Mouse (Mus musculus): ENCODE data around the gene Enox1. TPM values are rescaled to one million over a fixed set of nuclear protein-coding genes. Genes with fewer than 3 reads are reported as not detected.

Enox1 gene
- polyA plus RNA-seq, 1 experiment from 2014 or later, result 0.13 TPM

- Histone ChIP-seq H3K36me3 (ENCODE audit: control insufficient read depth, insufficient read depth) (no peaks in the 10 kb centered on the region), H3K9me3 (replicated peaks; ENCODE audit: control insufficient read depth, low read length) (no peaks in the 10 kb centered on the region), H3K9ac (ENCODE audit: low read depth, low read length) (no peak overlapping the region), H3K27ac (ENCODE audit: low read length) (no peak overlapping the region), H3K4me3 (ENCODE audit: low read depth, low read length) (no peak overlapping the region), H3K4me1 (ENCODE audit: control insufficient read depth, low read depth, low read length) (no peaks in the 10 kb centered on the region), H3K4me2 (ENCODE audit: low read depth, low read length) (no peak overlapping the region), H3K27me3 (ENCODE audit: control insufficient read depth, insufficient read depth, low read depth, low read length) (no peaks in the 10 kb centered on the region)
- ATAC-seq (ENCODE audit: low read depth), result no peak
- WGBS (ENCODE audit: insufficient replicate concordance), result 62% methylated on average over 7 of the region's 7 CpGs
Measured at GRCm38 (mm10) chr14:77456876-77457275, 300.3 kb downstream of the Enox1 start.

- Histone ChIP-seq H3K4me3 (ENCODE audit: low read depth, low read length) (no peak overlapping the region), H3K4me2 (ENCODE audit: low read depth, low read length) (no peak overlapping the region), H3K4me1 (ENCODE audit: control insufficient read depth, low read depth, low read length) (no peaks in the 10 kb centered on the region), H3K9ac (ENCODE audit: low read depth, low read length) (no peak overlapping the region), H3K27ac (ENCODE audit: low read length) (no peak overlapping the region), H3K9me3 (replicated peaks; ENCODE audit: control insufficient read depth, low read length) (no peaks in the 10 kb centered on the region), H3K27me3 (ENCODE audit: control insufficient read depth, insufficient read depth, low read depth, low read length) (no peaks in the 10 kb centered on the region), H3K36me3 (ENCODE audit: control insufficient read depth, insufficient read depth) (no peaks in the 10 kb centered on the region)
- WGBS (ENCODE audit: insufficient replicate concordance), result 15% methylated on average over 9 of the region's 9 CpGs
- no peak for ATAC-seq (ENCODE audit: low read depth)
Measured at GRCm38 (mm10) chr14:77458217-77458616, 301.7 kb downstream of the Enox1 start.

GRCm38 (mm10) chr14:77463919-77464318, 307.4 kb downstream of the Enox1 start:
- Histone ChIP-seq H3K4me3 (ENCODE audit: low read depth, low read length) (no peak overlapping the region), H3K9ac (ENCODE audit: low read depth, low read length) (no peak overlapping the region), H3K4me1 (ENCODE audit: control insufficient read depth, low read depth, low read length) (no peaks in the 10 kb centered on the region), H3K4me2 (ENCODE audit: low read depth, low read length) (no peak overlapping the region), H3K27ac (ENCODE audit: low read length) (no peak overlapping the region), H3K36me3 (ENCODE audit: control insufficient read depth, insufficient read depth) (no peaks in the 10 kb centered on the region), H3K9me3 (replicated peaks; ENCODE audit: control insufficient read depth, low read length) (no peaks in the 10 kb centered on the region), H3K27me3 (ENCODE audit: control insufficient read depth, insufficient read depth, low read depth, low read length) (no peaks in the 10 kb centered on the region)
- ATAC-seq (ENCODE audit: low read depth), result no peak
- 49% methylated on average over 4 of the region's 4 CpGs for WGBS (ENCODE audit: insufficient replicate concordance)

- H3K4me2 ChIP-seq (ENCODE audit: low read depth, low read length), result no peak overlapping the region
- no peaks in the 10 kb centered on the region for H3K9me3 ChIP-seq (replicated peaks; ENCODE audit: control insufficient read depth, low read length)
- H3K27ac ChIP-seq (ENCODE audit: low read length), result no peak overlapping the region
- 54% methylated on average over 4 of the region's 4 CpGs for WGBS (ENCODE audit: insufficient replicate concordance)
- no peaks in the 10 kb centered on the region for H3K4me1 ChIP-seq (ENCODE audit: control insufficient read depth, low read depth, low read length)
- no peaks in the 10 kb centered on the region for H3K36me3 ChIP-seq (ENCODE audit: control insufficient read depth, insufficient read depth)
- H3K4me3 ChIP-seq (ENCODE audit: low read depth, low read length), result no peak overlapping the region
- ATAC-seq (ENCODE audit: low read depth), result no peak
- no peak overlapping the region for H3K9ac ChIP-seq (ENCODE audit: low read depth, low read length)
- no peaks in the 10 kb centered on the region for H3K27me3 ChIP-seq (ENCODE audit: control insufficient read depth, insufficient read depth, low read depth, low read length)
Measured at GRCm38 (mm10) chr14:77464782-77465181, 308.2 kb downstream of the Enox1 start.

- ATAC-seq (ENCODE audit: low read depth), result no peak
- 76% methylated on average over 3 of the region's 3 CpGs for WGBS (ENCODE audit: insufficient replicate concordance)
- no peaks in the 10 kb centered on the region for H3K9me3 ChIP-seq (replicated peaks; ENCODE audit: control insufficient read depth, low read length)
- no peaks in the 10 kb centered on the region for H3K36me3 ChIP-seq (ENCODE audit: control insufficient read depth, insufficient read depth)
- no peak overlapping the region for H3K4me3 ChIP-seq (ENCODE audit: low read depth, low read length)
- no peaks in the 10 kb centered on the region for H3K27me3 ChIP-seq (ENCODE audit: control insufficient read depth, insufficient read depth, low read depth, low read length)
- no peak overlapping the region for H3K4me2 ChIP-seq (ENCODE audit: low read depth, low read length)
- H3K27ac ChIP-seq (ENCODE audit: low read length), result no peak overlapping the region
- H3K4me1 ChIP-seq (ENCODE audit: control insufficient read depth, low read depth, low read length), result no peaks in the 10 kb centered on the region
- H3K9ac ChIP-seq (ENCODE audit: low read depth, low read length), result no peak overlapping the region
Measured at GRCm38 (mm10) chr14:77470577-77470976, 314.0 kb downstream of the Enox1 start.

GRCm38 (mm10) chr14:77473501-77473900, 316.9 kb downstream of the Enox1 start:
- H3K27me3 ChIP-seq (ENCODE audit: control insufficient read depth, insufficient read depth, low read depth, low read length), result no peaks in the 10 kb centered on the region
- H3K9ac ChIP-seq (ENCODE audit: low read depth, low read length), result no peak overlapping the region
- WGBS (ENCODE audit: insufficient replicate concordance), result 72% methylated on average over 4 of the region's 4 CpGs
- H3K4me2 ChIP-seq (ENCODE audit: low read depth, low read length), result no peak overlapping the region
- no peaks in the 10 kb centered on the region for H3K36me3 ChIP-seq (ENCODE audit: control insufficient read depth, insufficient read depth)
- H3K27ac ChIP-seq (ENCODE audit: low read length), result no peak overlapping the region
- no peaks in the 10 kb centered on the region for H3K4me1 ChIP-seq (ENCODE audit: control insufficient read depth, low read depth, low read length)
- no peak for ATAC-seq (ENCODE audit: low read depth)
- no peaks in the 10 kb centered on the region for H3K9me3 ChIP-seq (replicated peaks; ENCODE audit: control insufficient read depth, low read length)
- no peak overlapping the region for H3K4me3 ChIP-seq (ENCODE audit: low read depth, low read length)

- Histone ChIP-seq H3K9me3 (replicated peaks; ENCODE audit: control insufficient read depth, low read length) (no peaks in the 10 kb centered on the region), H3K27ac (ENCODE audit: low read length) (no peak overlapping the region), H3K9ac (ENCODE audit: low read depth, low read length) (no peak overlapping the region), H3K36me3 (ENCODE audit: control insufficient read depth, insufficient read depth) (no peaks in the 10 kb centered on the region), H3K27me3 (ENCODE audit: control insufficient read depth, insufficient read depth, low read depth, low read length) (no peaks in the 10 kb centered on the region), H3K4me1 (ENCODE audit: control insufficient read depth, low read depth, low read length) (no peaks in the 10 kb centered on the region), H3K4me2 (ENCODE audit: low read depth, low read length) (no peak overlapping the region), H3K4me3 (ENCODE audit: low read depth, low read length) (no peak overlapping the region)
- no peak for ATAC-seq (ENCODE audit: low read depth)
- WGBS (ENCODE audit: insufficient replicate concordance), result 42% methylated on average over 5 of the region's 5 CpGs
Measured at GRCm38 (mm10) chr14:77474026-77474425, 317.5 kb downstream of the Enox1 start.

- Histone ChIP-seq H3K36me3 (ENCODE audit: control insufficient read depth, insufficient read depth) (no peaks in the 10 kb centered on the region), H3K9ac (ENCODE audit: low read depth, low read length) (no peak overlapping the region), H3K27me3 (ENCODE audit: control insufficient read depth, insufficient read depth, low read depth, low read length) (no peaks in the 10 kb centered on the region), H3K27ac (ENCODE audit: low read length) (no peak overlapping the region), H3K4me3 (ENCODE audit: low read depth, low read length) (no peak overlapping the region), H3K4me2 (ENCODE audit: low read depth, low read length) (no peak overlapping the region), H3K9me3 (replicated peaks; ENCODE audit: control insufficient read depth, low read length) (no peaks in the 10 kb centered on the region), H3K4me1 (ENCODE audit: control insufficient read depth, low read depth, low read length) (no peaks in the 10 kb centered on the region)
- no peak for ATAC-seq (ENCODE audit: low read depth)
- WGBS (ENCODE audit: insufficient replicate concordance), result 57% methylated on average over 11 of the region's 11 CpGs
Measured at GRCm38 (mm10) chr14:77475134-77475820, 318.7 kb downstream of the Enox1 start.

- no peak overlapping the region for H3K4me2 ChIP-seq (ENCODE audit: low read depth, low read length)
- no peaks in the 10 kb centered on the region for H3K27me3 ChIP-seq (ENCODE audit: control insufficient read depth, insufficient read depth, low read depth, low read length)
- H3K9ac ChIP-seq (ENCODE audit: low read depth, low read length), result no peak overlapping the region
- no peaks in the 10 kb centered on the region for H3K4me1 ChIP-seq (ENCODE audit: control insufficient read depth, low read depth, low read length)
- WGBS (ENCODE audit: insufficient replicate concordance), result 68% methylated on average over 4 of the region's 4 CpGs
- no peaks in the 10 kb centered on the region for H3K36me3 ChIP-seq (ENCODE audit: control insufficient read depth, insufficient read depth)
- no peak overlapping the region for H3K27ac ChIP-seq (ENCODE audit: low read length)
- H3K9me3 ChIP-seq (replicated peaks; ENCODE audit: control insufficient read depth, low read length), result no peaks in the 10 kb centered on the region
- ATAC-seq (ENCODE audit: low read depth), result no peak
- no peak overlapping the region for H3K4me3 ChIP-seq (ENCODE audit: low read depth, low read length)
Measured at GRCm38 (mm10) chr14:77477704-77478103, 321.1 kb downstream of the Enox1 start.

Measured in liver, embryonic 16.5 days (tissue).